Mouse (Mus musculus): ENCODE results near the gene Qsox2. TPM values are rescaled to one million over a fixed set of nuclear protein-coding genes. Genes with fewer than 3 reads are reported as not detected.

Gene Qsox2
- polyA plus RNA-seq, 1 experiment from 2014 or later = 18.4 TPM

Other genes starting within 250 kb of the Qsox2 start
- 96.1 and 101 TPM in 2 replicates for gene Ubac1, start 215.8 kb downstream of the Qsox2 start, polyA plus RNA-seq (2014; fragmentation: Nextera tagmentation; extraction: Ambion mirVana)
- gene Nacc2, start 114.3 kb downstream of the Qsox2 start, polyA plus RNA-seq (2014; fragmentation: Nextera tagmentation; extraction: Ambion mirVana) = 4.0 and 4.5 TPM in 2 replicates
- gene Lhx3, start 29.2 kb downstream of the Qsox2 start, polyA plus RNA-seq (2014; fragmentation: Nextera tagmentation; extraction: Ambion mirVana) = 0.10 and 0.30 TPM in 2 replicates
- 0.05 and 0.10 TPM in 2 replicates for gene Ccdc187, start 57.0 kb upstream of the Qsox2 start, polyA plus RNA-seq (2014; fragmentation: Nextera tagmentation; extraction: Ambion mirVana)
- gene Gpsm1, start 78.0 kb upstream of the Qsox2 start, polyA plus RNA-seq (2014; fragmentation: Nextera tagmentation; extraction: Ambion mirVana) = 46.2 and 53.3 TPM in 2 replicates
- gene Dnlz, start 114.6 kb upstream of the Qsox2 start, polyA plus RNA-seq (2014; fragmentation: Nextera tagmentation; extraction: Ambion mirVana) = 29.5 and 35.0 TPM in 2 replicates
- 0.99 and 1.1 TPM in 2 replicates for gene Card9, start 123.4 kb upstream of the Qsox2 start, polyA plus RNA-seq (2014; fragmentation: Nextera tagmentation; extraction: Ambion mirVana)
- gene Snapc4, start 143.1 kb upstream of the Qsox2 start, polyA plus RNA-seq (2014; fragmentation: Nextera tagmentation; extraction: Ambion mirVana) = 22.3 and 22.5 TPM in 2 replicates
- gene Entr1, start 151.8 kb upstream of the Qsox2 start, polyA plus RNA-seq (2014; fragmentation: Nextera tagmentation; extraction: Ambion mirVana) = 115 and 119 TPM in 2 replicates
- 110 and 118 TPM in 2 replicates for gene Pmpca, start 151.8 kb upstream of the Qsox2 start, polyA plus RNA-seq (2014; fragmentation: Nextera tagmentation; extraction: Ambion mirVana)
- 21.5 and 23.3 TPM in 2 replicates for gene Inpp5e, start 171.7 kb upstream of the Qsox2 start, polyA plus RNA-seq (2014; fragmentation: Nextera tagmentation; extraction: Ambion mirVana)
- gene Sec16a, start 207.7 kb upstream of the Qsox2 start, polyA plus RNA-seq (2014; fragmentation: Nextera tagmentation; extraction: Ambion mirVana) = 28.2 and 29.8 TPM in 2 replicates

Data from midbrain, embryonic 11.5 days (tissue).